Mouse (Mus musculus): Measurements from ENCODE around the gene Slc25a43. TPM values are rescaled to one million over a fixed set of nuclear protein-coding genes. Genes with fewer than 3 reads are reported as not detected.

Gene Slc25a43
- polyA plus RNA-seq, 1 experiment from 2014 or later = 0.93 TPM

DNA sequence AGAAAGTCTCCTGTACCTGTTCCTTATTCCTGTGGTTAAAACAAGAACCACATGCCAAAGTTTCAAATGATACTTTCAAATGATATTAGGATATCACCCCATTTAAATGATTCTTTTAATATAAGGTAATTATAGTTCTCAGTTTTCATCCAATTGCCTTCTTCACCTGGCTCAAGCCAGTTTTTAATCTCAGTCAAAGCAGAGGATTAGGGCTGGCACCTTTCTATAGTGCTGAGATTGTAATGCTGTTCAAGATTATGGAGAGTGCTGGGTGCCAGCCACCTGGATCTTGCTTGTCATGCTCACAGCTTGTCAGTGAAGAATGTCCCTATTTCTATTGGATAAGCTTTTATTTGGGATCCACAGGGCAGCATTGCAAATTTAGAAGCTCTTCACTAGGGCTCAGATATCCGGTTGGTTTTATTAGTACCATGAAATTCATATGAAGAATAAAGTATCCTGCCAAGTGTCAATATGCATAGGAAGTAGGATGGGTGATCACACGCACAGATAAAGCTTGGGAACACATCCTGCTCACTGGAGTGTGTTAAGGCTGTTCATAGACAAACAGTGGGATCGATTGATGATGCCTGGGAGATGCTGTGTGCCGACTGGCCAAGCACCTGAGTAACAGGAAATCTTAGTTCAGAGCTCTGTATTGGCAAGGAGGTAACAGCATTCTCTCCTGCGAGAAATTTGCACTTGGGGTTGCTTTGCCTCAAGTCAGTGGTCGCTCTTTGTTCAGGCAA lies 55.8 kb downstream of the Slc25a43 start:
- H3K27me3 ChIP-seq (ENCODE audit: control insufficient read depth, insufficient read depth, low read depth, low read length) = no peaks in the 10 kb centered on the region

DNA sequence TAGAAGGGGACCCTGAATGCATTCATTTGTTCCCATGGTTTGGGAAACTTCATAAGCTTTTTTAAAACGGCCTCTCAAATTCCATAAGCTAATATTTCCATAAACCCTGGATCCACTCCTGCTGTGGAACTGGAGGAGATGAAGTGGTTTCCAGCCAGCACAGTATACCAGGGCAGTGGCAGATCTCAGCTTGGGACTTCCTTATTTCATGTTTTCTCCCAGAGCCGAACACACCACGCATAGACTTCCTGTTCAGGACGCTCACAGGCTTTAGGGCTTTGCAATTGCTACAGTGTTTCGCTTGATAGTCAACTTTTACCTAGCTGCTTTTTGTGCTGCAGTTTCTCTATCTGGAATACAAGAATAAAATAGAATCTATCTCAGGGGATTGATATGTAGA lies 59.7 kb downstream of the Slc25a43 start:
- no peak overlapping the region for H3K27ac ChIP-seq (ENCODE audit: low read length)
- no peak for ATAC-seq
- H3K9me3 ChIP-seq (replicated peaks; ENCODE audit: control insufficient read depth, low read length, poor library complexity, severe bottlenecking) = no peaks in the 10 kb centered on the region
- no peaks in the 10 kb centered on the region for H3K27me3 ChIP-seq (ENCODE audit: control insufficient read depth, insufficient read depth, low read depth, low read length)
- H3K9ac ChIP-seq (ENCODE audit: low read depth, low read length) = no peak overlapping the region
- no peak overlapping the region for H3K4me2 ChIP-seq (ENCODE audit: low read length)
- H3K4me3 ChIP-seq (ENCODE audit: low read depth, low read length) = no peak overlapping the region
- WGBS = 82% methylated on average over 5 of the region's 5 CpGs
- H3K36me3 ChIP-seq (ENCODE audit: control insufficient read depth, insufficient read depth, low read length) = no peaks in the 10 kb centered on the region
- peaks cover 4% of the 10 kb centered on the region; the same call in 1 of the 2 replicates for H3K4me1 ChIP-seq (ENCODE audit: control insufficient read depth, insufficient read depth, low read length)

More for the DNA sequence above, 55.8 kb downstream of the Slc25a43 start:
- no peaks in the 10 kb centered on the region for H3K4me1 ChIP-seq (ENCODE audit: control insufficient read depth, insufficient read depth, low read length)
- H3K36me3 ChIP-seq (ENCODE audit: control insufficient read depth, insufficient read depth, low read length) = peaks cover 5% of the 10 kb centered on the region; the same call in 1 of the 2 replicates
- no peak for ATAC-seq
- no peaks in the 10 kb centered on the region; the same call in 1 of the 2 replicates for H3K9me3 ChIP-seq (replicated peaks; ENCODE audit: control insufficient read depth, low read length, poor library complexity, severe bottlenecking)
- H3K4me2 ChIP-seq (ENCODE audit: low read length) = no peak overlapping the region
- no peak overlapping the region for H3K4me3 ChIP-seq (ENCODE audit: low read depth, low read length)
- H3K9ac ChIP-seq (ENCODE audit: low read depth, low read length) = no peak overlapping the region
- no peak overlapping the region for H3K27ac ChIP-seq (ENCODE audit: low read length)
- WGBS = 48% methylated on average over 6 of the region's 6 CpGs

DNA sequence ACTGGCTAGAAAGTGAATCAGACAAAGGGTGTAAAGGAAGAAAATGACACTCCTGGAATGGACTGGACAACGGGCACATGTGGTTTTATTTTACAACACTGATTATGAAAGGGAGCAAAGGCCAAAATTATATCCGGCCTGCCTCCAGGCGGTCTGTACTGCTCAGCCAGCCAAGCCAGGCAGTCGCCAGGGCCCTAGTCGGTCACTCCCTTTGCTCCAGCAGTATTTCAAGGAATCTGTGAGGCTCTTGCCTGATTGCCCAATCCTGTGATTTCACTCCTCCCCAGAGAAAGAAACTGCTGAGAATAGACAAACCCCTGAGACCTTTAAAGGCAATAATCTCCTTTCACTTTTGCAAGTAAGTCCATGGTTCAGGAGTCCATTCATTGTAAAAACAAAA lies 60.7 kb downstream of the Slc25a43 start:
- H3K4me3 ChIP-seq (ENCODE audit: low read depth, low read length) = no peak overlapping the region
- no peaks in the 10 kb centered on the region for H3K36me3 ChIP-seq (ENCODE audit: control insufficient read depth, insufficient read depth, low read length)
- no peaks in the 10 kb centered on the region for H3K27me3 ChIP-seq (ENCODE audit: control insufficient read depth, insufficient read depth, low read depth, low read length)
- H3K9ac ChIP-seq (ENCODE audit: low read depth, low read length) = no peak overlapping the region
- H3K9me3 ChIP-seq (replicated peaks; ENCODE audit: control insufficient read depth, low read length, poor library complexity, severe bottlenecking) = no peaks in the 10 kb centered on the region
- peaks cover 4% of the 10 kb centered on the region; the same call in 1 of the 2 replicates for H3K4me1 ChIP-seq (ENCODE audit: control insufficient read depth, insufficient read depth, low read length)
- no peak for ATAC-seq
- no peak overlapping the region for H3K27ac ChIP-seq (ENCODE audit: low read length)
- no peak overlapping the region for H3K4me2 ChIP-seq (ENCODE audit: low read length)
- 61% methylated on average over 5 of the region's 5 CpGs for whole genome bisulfite sequencing

DNA sequence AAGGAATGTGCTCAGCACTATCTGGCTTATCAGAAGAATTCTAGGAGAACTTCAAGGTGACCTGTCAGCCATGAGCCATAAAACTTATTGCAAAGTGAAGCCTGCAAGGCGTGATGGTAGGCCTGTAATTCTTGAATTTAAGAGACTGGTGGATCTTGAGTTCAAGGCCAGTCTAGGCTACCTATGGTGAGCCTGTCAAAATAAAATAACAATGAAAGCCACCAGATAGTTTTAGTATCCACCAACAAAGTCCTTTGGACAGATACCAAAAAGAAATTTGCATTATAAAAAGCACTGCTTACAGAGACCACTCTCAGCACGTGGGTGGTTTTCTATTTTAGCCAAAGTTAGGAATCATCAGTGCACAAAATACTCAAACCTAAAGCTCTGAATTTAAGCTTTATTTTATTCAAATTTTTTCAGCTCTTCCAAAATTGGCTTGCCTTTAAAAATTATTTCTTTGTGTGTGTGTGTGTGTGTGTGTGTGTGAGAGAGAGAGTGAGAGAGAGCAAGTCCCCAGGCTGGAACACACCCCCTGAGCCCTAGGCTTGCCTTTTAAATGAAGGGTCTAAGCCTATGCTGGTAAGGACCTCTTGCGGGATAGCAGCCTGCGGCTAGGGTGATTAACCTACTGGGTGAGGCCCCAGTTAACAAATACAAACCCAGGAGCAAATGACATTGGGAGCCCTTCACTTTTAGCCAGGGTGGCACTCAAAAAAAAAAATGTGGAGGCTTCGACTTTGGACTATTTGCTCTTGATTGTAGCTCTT lies 62.2 kb downstream of the Slc25a43 start:
- Histone ChIP-seq H3K27me3 (ENCODE audit: control insufficient read depth, insufficient read depth, low read depth, low read length) (no peaks in the 10 kb centered on the region), H3K36me3 (ENCODE audit: control insufficient read depth, insufficient read depth, low read length) (no peaks in the 10 kb centered on the region), H3K4me1 (ENCODE audit: control insufficient read depth, insufficient read depth, low read length) (peaks cover 4% of the 10 kb centered on the region; the same call in 1 of the 2 replicates), H3K9ac (ENCODE audit: low read depth, low read length) (no peak overlapping the region), H3K9me3 (replicated peaks; ENCODE audit: control insufficient read depth, low read length, poor library complexity, severe bottlenecking) (no peaks in the 10 kb centered on the region), H3K27ac (ENCODE audit: low read length) (no peak overlapping the region), H3K4me3 (ENCODE audit: low read depth, low read length) (no peak overlapping the region), H3K4me2 (ENCODE audit: low read length) (no peak overlapping the region)
- no peak for ATAC-seq
- WGBS = 51% methylated on average over 5 of the region's 5 CpGs

DNA sequence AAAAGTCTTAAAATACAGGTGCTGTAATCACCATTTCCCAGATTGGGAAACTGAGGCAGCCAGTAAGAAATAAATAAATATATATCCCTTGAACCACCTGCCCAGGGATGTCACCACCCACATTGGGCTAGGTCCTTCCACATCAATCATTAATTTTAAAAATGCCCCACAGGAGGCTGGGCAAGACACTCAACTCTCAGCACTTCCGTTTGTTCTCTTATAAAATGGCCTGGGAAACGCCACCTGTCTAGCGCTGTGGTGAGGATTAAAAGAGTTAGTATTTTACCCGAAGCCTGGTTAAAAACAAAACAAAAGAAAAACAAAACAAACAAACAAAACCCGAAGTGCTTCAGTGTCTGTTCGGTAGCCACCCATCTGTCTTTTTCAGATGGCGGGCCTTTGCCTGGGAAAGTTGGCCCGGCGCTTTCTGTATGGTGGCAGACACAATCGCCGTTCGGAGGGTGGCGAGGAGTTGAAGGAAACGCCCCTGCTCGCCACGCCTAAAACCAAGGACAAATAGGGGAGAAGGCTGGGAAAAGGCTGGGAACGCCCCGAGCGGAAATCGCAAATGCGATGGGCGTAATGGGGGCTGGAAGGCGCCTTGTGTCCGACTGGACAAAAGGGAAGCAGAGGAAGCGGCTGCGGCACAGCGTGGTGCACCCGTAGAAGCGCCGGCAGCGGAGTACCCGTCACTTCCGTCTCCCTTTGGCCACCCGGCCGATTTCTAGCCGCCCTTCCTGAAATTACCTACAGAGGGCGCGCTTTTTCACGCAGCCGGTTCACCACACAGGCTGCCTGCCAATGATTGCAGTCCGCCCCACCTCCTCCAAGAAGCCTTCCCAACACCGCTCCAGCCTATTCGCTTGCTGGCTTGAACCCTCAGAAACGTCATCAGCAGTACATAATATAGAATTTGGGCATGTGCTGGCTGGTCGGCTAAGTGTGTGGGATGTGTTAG lies 64.2 kb downstream of the Slc25a43 start:
- H3K27ac ChIP-seq (ENCODE audit: low read length) = peak overlapping the region; percentile 74
- peak; percentile 91 for ATAC-seq
- H3K9me3 ChIP-seq (replicated peaks; ENCODE audit: control insufficient read depth, low read length, poor library complexity, severe bottlenecking) = no peaks in the 10 kb centered on the region
- H3K27me3 ChIP-seq (ENCODE audit: control insufficient read depth, insufficient read depth, low read depth, low read length) = no peaks in the 10 kb centered on the region
- peak overlapping the region; percentile 43 for H3K4me3 ChIP-seq (ENCODE audit: low read depth, low read length)
- H3K9ac ChIP-seq (ENCODE audit: low read depth, low read length) = peak overlapping the region; percentile 56
- WGBS = 16% methylated on average over 45 of the region's 45 CpGs
- peaks cover 4% of the 10 kb centered on the region; the same call in 1 of the 2 replicates for H3K4me1 ChIP-seq (ENCODE audit: control insufficient read depth, insufficient read depth, low read length)
- no peaks in the 10 kb centered on the region for H3K36me3 ChIP-seq (ENCODE audit: control insufficient read depth, insufficient read depth, low read length)
- H3K4me2 ChIP-seq (ENCODE audit: low read length) = peak overlapping the region; percentile 60

DNA sequence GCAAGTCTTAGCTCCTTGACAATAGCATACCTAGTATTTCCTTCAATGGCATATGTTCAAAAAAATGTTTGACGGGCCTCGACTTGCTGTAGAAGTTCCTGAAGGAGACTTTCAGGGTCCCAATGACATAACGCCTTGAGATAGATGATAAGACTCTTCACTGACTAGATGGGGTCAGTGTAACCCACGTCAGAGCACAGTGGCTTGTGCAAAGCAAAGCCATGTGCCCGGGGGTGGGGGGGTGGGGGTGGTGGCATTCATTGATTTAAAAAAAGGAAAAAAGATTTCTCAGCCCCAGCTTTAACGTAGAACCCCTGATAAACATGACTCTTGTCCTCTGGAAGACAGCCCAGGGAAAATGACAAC lies 64.8 kb downstream of the Slc25a43 start:
- H3K27ac ChIP-seq (ENCODE audit: low read length) = peak overlapping the region; percentile 74; the same call in 1 of the 2 replicates
- 72% methylated on average over 6 of the region's 6 CpGs for WGBS

DNA sequence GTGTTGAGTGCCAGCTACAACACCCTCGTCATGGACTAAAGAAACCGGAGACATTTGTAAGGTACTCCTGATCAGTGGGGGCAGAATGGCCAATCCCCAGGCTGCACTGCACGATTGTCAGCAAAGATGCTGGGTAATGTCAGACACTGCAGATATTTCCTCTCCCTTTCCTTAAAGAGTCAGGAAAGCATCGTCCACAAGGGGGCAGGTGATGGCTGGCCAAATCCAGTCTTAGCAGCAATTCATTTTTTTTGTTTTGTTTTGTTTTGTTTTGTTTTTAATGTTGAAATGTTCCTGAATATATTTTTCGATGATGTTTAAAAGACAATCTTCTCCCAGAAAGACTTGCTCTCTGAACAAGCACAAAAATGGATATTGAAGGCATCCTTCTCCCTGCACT lies 67.9 kb downstream of the Slc25a43 start:
- Histone ChIP-seq H3K4me1 (ENCODE audit: control insufficient read depth, insufficient read depth, low read length) (peaks cover 4% of the 10 kb centered on the region; the same call in 1 of the 2 replicates), H3K4me2 (ENCODE audit: low read length) (no peak overlapping the region), H3K9ac (ENCODE audit: low read depth, low read length) (no peak overlapping the region), H3K27me3 (ENCODE audit: control insufficient read depth, insufficient read depth, low read depth, low read length) (no peaks in the 10 kb centered on the region), H3K4me3 (ENCODE audit: low read depth, low read length) (no peak overlapping the region), H3K36me3 (ENCODE audit: control insufficient read depth, insufficient read depth, low read length) (no peaks in the 10 kb centered on the region), H3K27ac (ENCODE audit: low read length) (no peak overlapping the region), H3K9me3 (replicated peaks; ENCODE audit: control insufficient read depth, low read length, poor library complexity, severe bottlenecking) (no peaks in the 10 kb centered on the region)
- ATAC-seq = no peak
- WGBS = 46% methylated on average over 5 of the region's 5 CpGs

More for the DNA sequence above, 64.8 kb downstream of the Slc25a43 start:
- Histone ChIP-seq H3K36me3 (ENCODE audit: control insufficient read depth, insufficient read depth, low read length) (no peaks in the 10 kb centered on the region), H3K9ac (ENCODE audit: low read depth, low read length) (no peak overlapping the region), H3K4me2 (ENCODE audit: low read length) (peak overlapping the region; percentile 60), H3K27me3 (ENCODE audit: control insufficient read depth, insufficient read depth, low read depth, low read length) (no peaks in the 10 kb centered on the region), H3K4me1 (ENCODE audit: control insufficient read depth, insufficient read depth, low read length) (peaks cover 4% of the 10 kb centered on the region; the same call in 1 of the 2 replicates), H3K9me3 (replicated peaks; ENCODE audit: control insufficient read depth, low read length, poor library complexity, severe bottlenecking) (no peaks in the 10 kb centered on the region), H3K4me3 (ENCODE audit: low read depth, low read length) (peak overlapping the region; percentile 43; the same call in 1 of the 2 replicates)
- ATAC-seq = peak; percentile 57

DNA sequence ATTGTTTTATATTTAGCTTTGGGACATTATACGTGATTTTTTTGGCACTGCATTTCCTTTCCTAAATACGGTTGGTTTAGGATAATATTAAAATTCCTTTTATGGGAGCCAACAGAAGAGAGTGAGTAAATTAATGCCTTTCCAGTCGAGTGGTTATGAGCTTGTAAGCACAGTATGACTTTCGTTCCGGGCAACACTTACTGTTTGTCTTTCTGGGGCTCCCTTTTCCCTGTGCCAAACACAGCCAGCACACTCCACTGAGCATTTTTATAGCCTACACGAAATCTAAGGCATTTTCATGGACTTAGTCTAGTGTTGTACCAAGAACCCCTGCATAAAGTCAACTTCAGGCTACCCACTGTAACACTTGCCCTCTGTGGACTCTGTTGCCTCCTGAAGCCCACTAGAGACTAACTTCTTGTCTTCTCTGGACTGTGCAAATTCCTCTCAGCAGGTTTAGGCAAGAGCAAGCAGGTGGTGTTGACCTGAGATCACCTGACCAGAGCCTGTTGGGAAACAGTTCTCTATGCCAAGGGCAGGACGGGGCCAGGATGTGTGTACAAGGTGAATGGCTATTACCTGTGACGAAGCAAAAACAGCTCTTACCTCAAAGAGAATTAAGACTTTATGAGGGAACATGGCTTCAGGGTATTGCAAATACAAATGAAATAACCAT lies 70.8 kb downstream of the Slc25a43 start:
- no peaks in the 10 kb centered on the region for H3K9me3 ChIP-seq (replicated peaks; ENCODE audit: control insufficient read depth, low read length, poor library complexity, severe bottlenecking)
- H3K27ac ChIP-seq (ENCODE audit: low read length) = no peak overlapping the region
- H3K27me3 ChIP-seq (ENCODE audit: control insufficient read depth, insufficient read depth, low read depth, low read length) = no peaks in the 10 kb centered on the region
- H3K4me3 ChIP-seq (ENCODE audit: low read depth, low read length) = no peak overlapping the region
- no peak overlapping the region for H3K9ac ChIP-seq (ENCODE audit: low read depth, low read length)
- H3K4me2 ChIP-seq (ENCODE audit: low read length) = no peak overlapping the region
- no peaks in the 10 kb centered on the region for H3K36me3 ChIP-seq (ENCODE audit: control insufficient read depth, insufficient read depth, low read length)
- ATAC-seq = no peak
- WGBS = 83% methylated on average over 8 of the region's 8 CpGs
- 0 out of 2 replicates have a peak, but pooled peaks cover 2% of the 10 kb centered on the region for H3K4me1 ChIP-seq (ENCODE audit: control insufficient read depth, insufficient read depth, low read length)
